Mouse (Mus musculus): ENCODE data around the gene Cdkl1.

Gene Cdkl1

DNA sequence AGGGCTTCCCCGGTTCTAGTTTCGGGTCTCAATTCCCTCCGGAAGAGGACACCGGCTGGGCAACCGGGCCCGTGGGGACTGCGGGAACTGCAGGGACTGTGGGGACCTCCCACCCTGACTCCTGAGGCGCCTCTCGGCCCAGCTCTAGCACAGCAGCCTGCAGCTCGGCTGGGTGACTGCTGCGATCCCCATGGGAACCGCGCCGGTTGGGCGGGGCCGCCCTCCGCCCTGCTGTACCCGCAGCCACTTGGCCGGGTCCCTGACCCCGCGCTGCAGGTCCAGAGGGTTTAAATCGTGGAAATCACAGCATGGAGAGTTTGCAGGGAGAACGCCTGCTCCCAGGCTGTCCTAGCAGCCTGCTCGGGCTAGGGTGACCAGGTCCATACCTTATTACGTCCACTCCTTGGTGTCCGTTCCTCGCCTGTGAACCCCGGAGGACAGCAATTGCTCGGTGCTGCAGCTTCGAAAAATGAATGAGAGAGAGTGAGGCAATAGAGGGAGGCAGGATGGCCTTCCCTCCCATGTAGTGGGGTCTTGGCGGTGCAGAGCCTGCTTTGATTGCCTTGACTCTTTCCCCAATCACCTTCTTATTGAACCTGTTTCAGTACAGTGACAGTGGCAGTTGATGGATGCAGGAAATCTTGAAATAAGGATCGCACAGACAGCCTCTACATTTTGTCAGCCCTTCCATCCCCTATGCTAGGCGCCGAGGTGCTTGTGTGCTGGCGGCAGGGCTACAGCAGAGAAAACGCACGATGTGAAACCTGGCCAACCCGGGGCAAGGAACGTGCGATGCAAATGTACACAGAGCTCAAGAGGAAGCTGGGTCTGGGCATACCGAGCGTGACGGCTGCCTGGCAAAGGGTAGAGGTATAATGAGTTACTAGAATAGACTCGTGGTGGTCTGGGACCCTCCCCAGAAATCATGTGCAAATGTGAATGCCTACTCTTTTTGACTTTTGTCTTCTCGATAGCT, at the start of gene Cdkl1:
Gene Cdkl1 (minus strand): TSS at position 738 of the 976 bp plus-strand sequence.
- DNase-seq (ENCODE audit: extremely low spot score): peak; percentile 61

DNA sequence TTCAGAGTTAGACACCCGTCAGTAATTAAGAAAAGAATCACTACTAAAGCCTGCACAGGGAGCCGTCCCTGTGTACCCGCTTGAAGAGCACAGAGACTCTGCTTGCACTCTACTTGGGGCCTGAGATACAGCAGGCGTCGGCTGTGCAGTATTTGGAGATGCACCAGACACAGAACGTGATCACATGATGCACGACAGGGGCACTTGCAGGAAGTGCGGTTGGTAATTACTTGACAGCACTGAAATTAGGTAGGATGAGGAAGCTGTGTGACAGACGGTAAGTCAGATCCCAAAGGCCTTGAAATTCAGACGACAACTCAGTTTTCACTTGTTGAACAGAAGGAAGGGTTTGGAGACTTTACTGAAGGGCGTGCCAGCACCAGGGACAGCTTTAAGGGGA, 47.3 kb upstream of the Cdkl1 start:
- no peak for DNase-seq (ENCODE audit: extremely low spot score)

DNA sequence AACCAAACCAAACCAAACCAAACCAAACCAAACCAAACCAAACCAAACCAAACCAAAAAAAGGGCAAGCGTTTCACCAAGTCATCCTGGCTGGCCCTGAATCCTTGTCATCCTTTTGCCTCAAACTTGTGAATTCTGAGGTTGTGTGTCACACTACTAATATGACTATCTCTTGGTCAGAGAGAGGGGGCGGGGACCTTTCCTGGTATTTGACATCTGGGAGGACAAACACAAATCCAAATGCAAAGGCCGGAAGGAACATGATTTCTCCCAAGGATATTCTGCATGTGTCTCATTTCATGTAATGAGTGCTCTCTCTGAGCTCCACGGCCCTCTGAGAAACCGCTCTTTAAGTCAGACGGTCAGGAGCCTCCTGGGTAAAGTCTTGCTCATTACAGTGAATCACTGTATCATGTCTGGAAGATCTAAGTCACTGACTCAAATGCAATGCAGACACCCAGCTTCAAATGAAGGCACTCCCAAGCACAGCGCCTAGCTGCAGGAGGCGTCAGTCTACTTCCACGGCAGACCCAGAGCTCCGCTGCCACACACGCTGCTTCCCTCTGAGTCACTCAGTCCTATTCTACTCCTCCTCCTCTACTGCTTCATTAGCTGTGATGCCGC, 43.0 kb upstream of the Cdkl1 start:
- DNase-seq (ENCODE audit: extremely low spot score): no peak

DNA sequence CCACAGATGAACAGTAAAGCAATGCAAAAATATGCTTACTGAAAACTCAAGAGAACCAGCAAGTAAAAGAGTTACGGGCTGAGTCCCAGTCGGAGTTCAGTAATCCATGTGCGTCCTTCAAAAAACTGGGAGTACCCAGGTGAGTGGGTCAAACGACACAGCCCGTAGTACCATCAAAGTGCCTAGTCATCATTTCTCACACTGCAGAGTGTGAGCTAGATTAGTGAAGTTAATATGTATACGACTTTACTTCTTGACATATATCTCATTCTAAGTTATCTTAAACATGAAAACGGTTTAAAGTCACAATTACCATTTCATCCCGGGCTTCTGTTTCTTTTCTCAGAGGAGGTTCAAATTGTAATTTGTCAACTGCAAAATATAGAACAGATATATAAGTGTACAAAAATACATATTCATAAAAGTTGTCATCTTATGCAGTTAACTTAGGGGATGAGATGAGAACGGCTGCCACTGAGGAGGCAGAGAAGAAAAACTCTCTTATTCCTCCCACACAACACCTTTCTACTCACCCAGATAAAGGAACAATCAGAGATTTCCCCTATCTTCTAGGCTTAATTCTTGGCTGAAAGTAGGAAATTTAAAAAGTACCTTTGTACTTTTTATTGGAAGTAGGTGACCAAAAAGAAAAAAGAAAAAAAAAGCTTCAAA, 40.3 kb upstream of the Cdkl1 start:
- no peak for DNase-seq (ENCODE audit: extremely low spot score)

DNA sequence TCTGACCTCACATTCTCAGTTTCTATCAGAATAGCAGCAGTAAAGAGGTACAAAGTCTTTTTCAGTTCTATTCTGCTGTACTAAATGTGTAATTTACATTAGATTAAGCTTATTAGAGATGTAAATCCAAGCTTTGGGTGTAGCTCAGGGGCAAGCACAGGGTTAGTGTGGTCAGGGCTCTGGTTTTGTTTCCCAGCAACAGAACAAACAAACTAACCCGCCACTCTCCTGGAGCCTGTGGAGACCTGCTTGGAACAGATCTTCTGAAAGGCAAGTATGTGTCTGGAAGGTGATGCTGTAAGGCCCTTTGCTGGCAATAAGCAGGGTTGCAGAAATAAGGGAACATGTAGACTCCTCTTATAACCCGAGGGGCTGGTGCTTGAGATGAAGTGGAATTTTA, 37.1 kb upstream of the Cdkl1 start:
- DNase-seq (ENCODE audit: extremely low spot score): no peak

DNA sequence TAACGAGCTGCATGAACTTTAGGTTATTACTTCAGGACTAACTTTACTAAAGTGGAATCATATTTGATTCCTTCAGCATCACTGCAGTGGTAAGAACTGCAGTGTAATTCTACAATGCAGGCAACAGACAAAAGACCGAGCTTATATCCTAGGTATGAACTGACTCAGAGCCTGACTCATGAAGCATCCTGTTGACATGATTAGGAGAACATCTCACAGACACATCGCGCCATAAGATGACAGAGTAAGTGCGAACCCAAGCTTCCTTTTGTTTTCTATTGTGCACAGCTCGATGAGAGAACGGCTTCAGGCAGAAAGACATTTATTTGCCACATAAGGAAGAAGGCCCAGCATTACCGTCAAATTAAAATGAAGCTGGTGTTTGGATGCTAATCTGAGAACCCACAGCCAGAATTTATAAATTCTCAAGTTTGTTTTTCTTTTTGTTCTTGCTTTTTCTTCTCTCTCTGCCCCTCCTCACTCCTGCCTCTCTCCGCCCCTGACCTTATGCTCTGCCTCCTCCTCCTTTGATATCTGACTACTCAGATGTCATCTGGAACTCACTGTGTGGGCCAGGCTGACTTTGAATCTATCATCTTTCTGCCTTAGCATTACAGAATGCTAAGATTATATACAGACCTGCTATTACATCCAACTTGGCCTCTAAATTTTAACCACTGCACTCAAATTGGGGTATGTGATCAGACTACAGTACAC, 34.0 kb upstream of the Cdkl1 start:
- no peak for DNase-seq (ENCODE audit: extremely low spot score)

DNA sequence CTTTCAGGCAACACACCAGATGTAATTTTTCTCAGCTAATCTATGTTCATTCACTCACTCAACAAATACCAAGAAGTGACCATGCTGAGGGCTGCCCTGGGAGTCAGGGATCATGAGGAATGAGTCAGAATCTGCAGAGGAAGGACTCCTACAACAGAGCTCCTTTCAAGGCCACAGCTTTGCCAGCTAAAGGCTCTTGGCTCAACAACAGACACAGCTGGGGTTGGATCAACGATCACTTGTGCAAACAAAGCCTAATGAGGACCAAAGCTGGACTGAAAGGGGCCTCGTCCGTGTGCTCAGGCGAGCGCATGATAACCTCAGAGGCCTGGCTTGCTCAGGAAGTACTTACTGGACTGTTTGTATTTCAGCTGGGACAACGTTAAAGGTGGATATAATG, 23.2 kb upstream of the Cdkl1 start:
- peak; percentile 27 for DNase-seq (ENCODE audit: extremely low spot score)

DNA sequence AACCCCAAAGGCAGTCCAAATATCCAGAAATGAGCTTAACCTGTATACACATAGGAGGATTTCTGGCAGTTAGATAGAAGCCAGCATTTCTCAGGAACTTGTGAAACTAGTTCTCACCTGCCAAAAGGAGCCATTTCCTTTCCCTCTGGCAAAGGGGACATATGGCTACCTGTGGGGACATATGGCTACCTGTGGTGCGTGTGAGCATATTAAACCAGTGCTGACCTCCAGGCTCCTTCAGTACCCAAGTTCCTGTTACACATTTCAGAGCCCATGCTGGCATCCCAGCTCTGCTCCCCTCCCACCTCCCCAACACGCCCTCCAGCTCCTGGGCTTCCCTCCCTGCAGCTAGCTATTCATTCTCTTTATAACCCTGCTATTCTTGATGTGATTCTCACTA, 22.5 kb upstream of the Cdkl1 start:
- DNase-seq (ENCODE audit: extremely low spot score): no peak

DNA sequence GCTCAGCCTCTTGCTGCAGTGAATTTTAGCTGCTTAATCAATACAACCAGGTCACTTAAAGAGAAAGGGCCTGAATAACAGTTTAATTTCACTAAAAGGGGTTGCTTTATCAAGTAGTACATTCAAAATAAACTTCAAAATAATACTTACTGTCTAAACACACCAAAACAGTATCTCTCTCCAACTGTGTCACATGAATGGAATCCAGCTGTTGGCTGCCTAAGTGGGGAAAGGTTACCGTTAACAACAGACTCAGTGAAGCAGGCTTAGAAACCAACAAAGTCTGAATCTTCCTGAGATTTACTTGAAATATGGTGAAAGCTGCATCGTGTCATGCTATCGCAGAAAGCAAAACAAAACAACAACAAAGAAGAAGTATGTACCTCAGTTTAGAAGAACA, 21.9 kb upstream of the Cdkl1 start:
- DNase-seq (ENCODE audit: extremely low spot score): no peak

DNA sequence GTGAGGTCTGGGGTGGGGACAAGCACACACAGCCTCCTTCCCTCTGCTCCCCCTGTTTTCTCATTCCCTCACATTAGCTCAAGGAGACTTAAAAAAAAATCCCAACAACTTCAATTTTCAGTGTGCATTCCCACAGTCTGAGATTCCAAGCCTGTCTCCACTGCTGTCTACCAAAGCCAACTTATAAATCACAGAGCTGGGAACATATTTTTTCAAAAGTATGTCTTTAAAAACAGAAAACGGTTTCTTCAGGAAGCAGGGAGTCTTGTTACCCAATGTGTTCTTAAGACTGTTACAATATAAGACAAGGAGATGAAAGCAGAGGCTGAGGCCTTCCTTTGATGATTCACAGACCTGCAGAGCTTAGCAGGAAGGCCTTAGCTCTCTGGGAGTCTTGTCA, 20.9 kb upstream of the Cdkl1 start:
- DNase-seq (ENCODE audit: extremely low spot score): no peak

DNA sequence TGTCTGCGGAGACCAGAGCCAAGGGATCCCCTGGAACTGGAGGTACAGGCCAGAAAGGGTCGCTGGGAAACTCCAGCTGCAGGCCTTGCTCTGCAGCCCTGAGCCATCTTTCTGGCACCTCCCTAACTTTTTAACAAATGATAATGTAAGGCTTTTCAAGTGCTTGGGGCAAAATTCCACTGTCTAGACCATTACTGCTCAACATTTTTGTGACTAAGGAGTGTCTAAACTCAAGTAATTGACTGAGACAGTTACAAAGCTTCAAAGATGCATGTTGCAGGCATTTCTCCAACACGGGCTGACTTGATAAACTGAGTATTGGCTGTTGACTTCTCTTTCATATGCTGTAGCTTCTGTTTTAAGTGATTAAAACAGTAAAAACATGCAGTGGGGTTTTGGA, 18.4 kb upstream of the Cdkl1 start:
- DNase-seq (ENCODE audit: extremely low spot score): no peak

DNA sequence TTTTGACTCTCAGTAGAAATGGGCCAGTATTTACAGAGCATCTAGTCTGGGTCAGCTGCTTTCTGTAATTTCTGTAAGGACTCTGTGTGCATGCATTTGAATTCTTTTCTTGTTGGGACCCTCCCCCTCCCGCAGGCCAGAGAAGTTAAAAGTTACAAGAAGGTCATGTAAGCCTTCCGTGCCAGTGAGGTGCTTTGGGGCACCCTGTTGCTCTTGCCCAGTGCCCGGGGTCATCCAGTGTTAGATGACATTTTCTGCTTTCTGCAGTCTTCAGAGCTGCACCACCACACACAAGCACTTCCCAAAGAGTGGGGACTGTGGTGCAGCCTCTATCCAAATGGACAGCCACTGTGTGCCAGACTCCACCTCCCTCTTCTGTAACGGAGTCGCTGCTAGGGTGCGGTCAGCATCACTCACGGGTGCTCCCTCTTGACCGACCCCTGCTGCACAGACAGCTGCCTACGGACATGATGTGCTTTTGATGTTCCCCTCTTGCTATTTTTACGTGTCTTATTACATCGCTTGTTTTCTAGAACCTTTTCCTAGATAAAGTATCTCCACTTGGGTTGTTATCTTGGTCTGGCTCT, 16.4 kb upstream of the Cdkl1 start:
- DNase-seq (ENCODE audit: extremely low spot score): no peak

DNA sequence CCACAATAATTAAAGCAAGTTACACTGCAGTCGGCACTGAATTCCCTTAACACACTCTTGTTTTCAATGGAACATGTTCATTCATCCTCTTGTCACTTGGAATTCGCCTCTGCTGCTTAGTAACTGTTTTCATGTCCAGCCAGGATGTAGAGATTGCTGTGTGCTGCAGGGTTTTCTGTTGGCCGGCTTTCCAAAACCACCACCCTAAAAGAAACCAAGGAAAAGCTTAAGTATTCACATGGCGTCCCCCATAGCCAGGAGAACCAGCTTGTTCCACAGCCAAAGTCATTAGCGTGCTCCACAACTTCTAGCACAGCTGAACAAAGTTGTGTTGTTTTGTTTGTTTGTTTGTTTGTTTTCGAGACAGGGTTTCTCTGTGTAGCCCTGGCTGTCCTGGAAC, 14.1 kb upstream of the Cdkl1 start:
- no peak for DNase-seq (ENCODE audit: extremely low spot score)

DNA sequence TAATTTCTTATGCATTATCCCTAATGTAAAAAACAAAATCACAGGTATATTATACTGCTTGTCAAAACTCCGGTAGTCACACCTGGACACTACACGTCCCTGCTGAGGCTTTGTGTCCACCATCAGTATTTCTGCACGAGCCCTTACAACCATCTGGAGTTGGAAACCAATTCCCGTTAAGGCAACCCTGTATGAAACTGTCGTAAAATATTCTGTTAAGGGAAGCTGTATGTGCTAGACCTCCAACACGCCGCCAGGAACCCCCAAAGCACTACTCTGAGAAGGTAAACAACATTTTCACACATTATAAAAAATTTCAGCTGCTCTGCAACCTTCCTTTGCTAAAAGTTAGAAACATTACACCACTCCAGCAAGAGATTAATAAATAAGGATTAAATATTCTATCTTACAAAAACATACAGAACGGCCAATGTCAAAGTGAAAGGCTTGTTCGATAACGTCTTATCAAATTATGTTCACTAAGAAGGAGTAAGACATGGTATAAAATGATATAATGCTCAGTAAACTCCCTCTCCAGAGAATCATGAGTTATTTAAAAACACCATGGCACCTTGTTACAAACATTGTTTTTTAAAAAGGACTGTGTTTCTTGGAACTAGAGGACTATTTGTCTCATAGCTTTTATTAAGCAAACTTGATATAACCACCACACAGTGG, 13.5 kb upstream of the Cdkl1 start:
- DNase-seq (ENCODE audit: extremely low spot score): no peak

DNA sequence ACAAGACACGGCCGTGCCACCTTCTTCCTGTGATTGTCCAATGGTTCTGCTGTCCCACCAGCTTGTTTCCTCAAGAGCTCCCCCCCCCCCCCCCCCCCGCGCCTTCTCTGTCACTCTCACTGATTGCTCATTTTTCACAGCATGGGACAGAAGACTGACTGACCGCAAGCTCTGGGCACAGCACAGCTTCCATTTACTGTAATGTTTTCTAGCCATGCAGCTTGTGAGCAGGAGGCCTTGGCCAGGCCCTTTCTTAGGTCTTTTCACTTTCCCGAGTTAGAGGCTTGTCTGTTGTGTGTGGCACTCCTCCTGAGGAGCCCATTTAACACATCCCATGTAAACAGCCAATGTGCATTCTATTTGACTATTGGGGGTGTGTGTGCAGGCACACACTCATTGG, 12.1 kb upstream of the Cdkl1 start:
- DNase-seq (ENCODE audit: extremely low spot score): no peak

DNA sequence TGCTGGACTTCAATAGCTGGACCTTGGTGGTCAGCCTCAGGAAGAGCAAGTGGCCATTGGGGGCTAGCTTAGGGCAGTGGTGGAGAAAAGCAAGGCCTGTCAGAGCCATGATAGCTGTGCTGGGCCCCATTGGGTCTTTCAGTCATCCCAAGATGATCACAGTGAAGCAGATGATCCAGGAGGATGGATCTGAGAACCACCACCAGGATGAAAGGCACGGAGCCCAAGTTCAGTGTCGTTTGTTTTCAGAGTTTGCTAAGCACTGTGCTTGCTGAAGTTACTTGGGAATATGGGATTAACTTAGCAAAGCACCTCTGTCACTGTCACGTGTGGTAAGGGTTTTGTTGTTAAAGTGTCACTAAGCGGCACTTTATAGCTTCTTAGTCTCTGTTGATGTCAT, 9.5 kb upstream of the Cdkl1 start:
- no peak for DNase-seq (ENCODE audit: extremely low spot score)

DNA sequence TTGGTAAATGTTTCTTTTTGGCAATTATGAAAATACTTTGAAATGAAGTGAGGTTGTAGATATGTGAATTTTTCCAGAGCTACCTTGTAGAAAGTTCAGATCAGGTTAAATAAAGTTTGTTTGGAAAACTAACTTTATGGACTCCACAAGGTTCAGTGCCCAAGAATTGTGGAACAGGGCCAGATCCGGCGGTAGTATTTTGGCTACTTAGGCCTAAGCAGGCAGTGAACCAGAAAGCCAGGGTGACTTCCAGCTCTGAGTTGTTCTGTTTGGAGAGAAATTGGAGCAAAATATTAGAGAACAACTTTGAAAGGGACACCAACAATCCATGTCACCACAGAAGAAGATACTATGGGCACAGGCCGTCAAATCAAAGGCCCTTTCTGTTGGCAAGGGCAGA, 5.2 kb upstream of the Cdkl1 start:
- no peak for DNase-seq (ENCODE audit: extremely low spot score)

DNA sequence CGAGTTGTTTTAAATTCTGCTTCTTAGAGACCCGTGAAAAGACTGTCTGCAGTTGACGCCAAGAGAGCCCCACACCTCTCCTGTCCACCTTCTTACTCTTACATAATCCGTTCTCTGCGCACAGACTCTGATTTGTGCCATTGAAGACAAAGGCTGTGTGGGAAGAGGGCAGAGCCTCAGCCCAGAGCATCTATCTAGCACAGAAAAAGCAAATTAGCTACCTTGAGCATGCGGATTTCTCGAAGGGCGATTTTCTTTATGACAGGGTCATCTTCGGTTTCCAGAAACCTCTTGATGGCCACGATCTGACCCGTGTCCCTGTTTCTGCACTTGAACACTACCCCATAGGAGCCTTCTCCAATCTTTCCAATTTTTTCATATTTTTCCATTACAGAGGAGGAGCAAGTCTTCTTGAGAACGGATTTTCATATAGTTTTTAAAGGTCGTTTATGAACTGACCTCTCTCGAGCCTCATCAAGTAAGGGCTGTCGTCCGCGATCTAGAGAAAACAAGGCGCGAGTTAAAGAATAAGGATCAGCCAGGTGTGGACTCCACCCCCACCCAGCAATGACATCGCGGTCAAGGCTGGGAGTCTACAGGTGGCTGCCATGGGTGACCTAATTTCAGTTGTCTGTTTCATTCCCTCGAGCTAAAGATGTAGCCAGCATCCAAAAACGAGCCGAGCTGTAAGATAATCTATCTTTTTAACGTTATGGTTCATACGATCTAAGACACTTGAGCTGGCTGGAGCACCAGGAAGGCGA, 1.1 kb downstream of the Cdkl1 start:
- DNase-seq (ENCODE audit: extremely low spot score): no peak

DNA sequence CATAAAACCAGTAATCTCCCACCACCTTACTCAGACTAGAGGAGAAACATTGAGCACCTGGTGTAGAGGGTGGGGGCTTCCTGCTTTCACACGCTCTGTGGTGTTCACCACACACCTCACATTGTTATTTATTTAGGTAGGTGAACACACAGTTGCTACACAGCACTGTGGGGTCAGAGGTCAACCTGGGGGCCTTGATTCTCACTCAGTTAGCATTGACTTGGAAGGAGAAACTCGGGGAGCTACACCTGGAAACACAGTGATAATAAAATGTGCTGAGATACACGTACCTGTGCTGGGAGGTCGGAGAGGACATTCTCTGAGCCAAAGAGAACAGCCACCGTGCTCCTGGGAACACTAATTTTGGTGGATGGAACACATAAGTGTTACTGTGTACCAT, 2.7 kb downstream of the Cdkl1 start:
- DNase-seq (ENCODE audit: extremely low spot score): no peak

DNA sequence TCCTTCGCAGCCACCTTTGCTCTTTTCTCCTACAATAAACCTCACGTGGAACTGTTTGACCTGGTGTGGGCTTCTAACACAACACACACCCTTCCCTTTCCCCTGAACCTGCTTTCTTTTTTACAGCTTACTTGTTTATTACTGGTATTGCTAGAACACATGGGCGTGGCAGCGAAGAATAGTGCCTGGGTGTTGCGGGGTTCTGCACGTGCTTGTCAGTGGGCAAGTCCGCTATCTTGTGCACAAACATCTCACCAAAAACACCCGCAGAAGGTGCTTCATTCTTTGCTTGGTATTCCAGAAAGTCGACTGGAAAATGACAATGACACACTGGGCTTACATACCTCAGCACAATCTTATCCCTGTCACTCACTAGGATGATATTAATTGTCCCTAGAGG, 5.6 kb downstream of the Cdkl1 start:
- DNase-seq (ENCODE audit: extremely low spot score): no peak
